Mouse (Mus musculus) small intestine, adult 2 months (tissue): ENCODE measurements around the gene Sema5b. TPM values are rescaled to one million over a fixed set of nuclear protein-coding genes. Genes with fewer than 3 reads are reported as not detected.

Experiments used
- H3K27ac ChIP-seq: fragments of 200-500 bp; 2 replicates; pipeline ENCODE4 v1.5.1; 2012; ENCODE audit warnings: low read depth, low read length, control low read depth, inconsistent platforms; ENCODE audit not compliant: insufficient read depth
- H3K27me3 ChIP-seq: fragments of 200-500 bp; 2 replicates; pipeline ENCODE4 v1.6.1; 2012; ENCODE audit warnings: mild to moderate bottlenecking, moderate library complexity, low read length, inconsistent platforms; ENCODE audit not compliant: control insufficient read depth, insufficient read depth
- H3K36me3 ChIP-seq: fragments of 200-500 bp; 2 replicates; pipeline ENCODE4 v1.6.1; 2012; ENCODE audit warnings: mild to moderate bottlenecking, low read length, control low read depth, inconsistent platforms; ENCODE audit not compliant: control insufficient read depth, insufficient read depth
- H3K4me1 ChIP-seq: fragments of 200-500 bp; 2 replicates; pipeline ENCODE4 v1.6.1; 2012; ENCODE audit warnings: low read length, inconsistent platforms, mixed read lengths; ENCODE audit not compliant: control insufficient read depth, insufficient read depth, insufficient read length
- H3K4me3 ChIP-seq: fragments of 200-500 bp; 2 replicates; pipeline ENCODE4 v1.5.1; 2012; ENCODE audit warnings: low read depth, mild to moderate bottlenecking, control low read depth, inconsistent platforms, low read length, moderate library complexity
- CTCF ChIP-seq: fragments of 200-500 bp; IDR thresholded peaks from 2 replicates; pipeline ENCODE4 v1.5.1; 2012; ENCODE audit warnings: low read depth, mild to moderate bottlenecking, control low read depth, inconsistent platforms, low read length, moderate library complexity, mixed read lengths; ENCODE audit not compliant: insufficient replicate concordance, insufficient read length; ENCODE audit errors: extremely low read depth
- POLR2A ChIP-seq: fragments of 200-500 bp; IDR thresholded peaks from 2 replicates; pipeline ENCODE4 v1.6.1; 2012; ENCODE audit warnings: low read depth, mild to moderate bottlenecking, control low read depth, inconsistent platforms, low read length, moderate library complexity
- WGBS: fragments of 180-500 bp; shearing (Covaris S2); methylation state at CpG from one replicate; pipeline ENCODE4 v1.1.7; 2018; 5-methylcytosine and 5-hydroxymethylcytosine counted together
- polyA plus RNA-seq: library from polyadenylated mRNA; depleted of rRNA; stranded (reverse); fragments of >200 nt; gene quantifications from 2 replicates; pipeline ENCODE4 v1.2.3, GENCODE M21; 2012; rRNA removed

The Sema5b gene
- polyA plus RNA-seq: 0.46 and 0.49 TPM in 2 replicates

DNA sequence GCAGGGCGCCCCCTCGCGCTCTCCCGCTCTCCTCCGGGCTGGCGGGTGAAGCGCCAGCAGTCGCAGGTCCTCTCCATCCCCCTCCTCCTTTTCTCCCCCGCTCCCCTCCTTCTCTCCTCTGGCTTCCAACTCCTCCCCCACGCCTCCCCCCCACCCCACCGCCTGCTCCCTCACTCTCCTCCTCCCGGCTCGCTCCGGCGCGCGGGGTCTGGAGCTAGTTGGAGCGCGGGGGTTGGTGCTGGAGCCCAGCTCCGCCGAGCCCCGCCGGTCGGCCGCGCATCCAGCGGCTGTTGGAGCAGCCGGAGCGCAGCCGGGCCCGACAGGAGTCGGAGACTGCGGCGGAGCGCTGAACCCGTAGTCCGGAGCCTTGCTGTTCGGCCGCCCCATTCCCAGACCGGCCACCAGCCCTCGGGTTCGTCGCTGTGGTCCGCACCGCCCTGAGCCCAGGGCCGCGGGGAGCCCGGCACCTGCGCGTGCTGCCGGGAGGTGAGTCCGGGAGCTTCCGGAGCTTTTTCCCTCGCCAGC, at the start of gene Sema5b:
Gene Sema5b, plus strand, starts transcription at position 29 of the 525 bp plus-strand sequence.
- 1% methylated on average over 54 of the region's 54 CpGs for WGBS
- TF ChIP-seq POLR2A (no peak), CTCF (no peak)
- Histone ChIP-seq H3K27me3 (peaks cover 26% of the 10 kb centered on the region), H3K4me3 (peak within 1 kb of the TSS; percentile 46), H3K36me3 (no peaks in the 10 kb centered on the region), H3K27ac (no peak within 1 kb of the TSS), H3K4me1 (no peaks in the 10 kb centered on the region)

DNA sequence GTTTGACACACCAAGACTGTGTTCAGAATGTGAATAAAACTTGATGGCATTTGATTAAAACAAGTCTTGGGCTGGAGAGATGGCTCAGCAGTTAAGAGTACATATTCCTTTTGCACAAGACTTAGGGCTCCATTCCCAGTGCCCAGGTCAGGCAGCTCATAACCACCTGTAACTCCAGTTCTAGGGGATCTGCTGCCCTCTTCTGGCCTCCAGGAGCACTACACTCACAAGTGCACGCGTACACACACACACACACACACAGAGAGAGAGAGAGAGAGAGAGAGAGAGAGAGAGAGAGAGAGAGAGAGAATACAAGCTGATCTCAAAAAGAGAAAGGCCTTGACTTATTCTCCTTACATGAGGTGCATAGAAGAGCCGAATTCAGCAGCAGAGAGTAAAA, 40.6 kb upstream of the Sema5b start:
- 96% methylated on average over 3 of the region's 3 CpGs for WGBS
- Histone ChIP-seq H3K4me1 (no peaks in the 10 kb centered on the region), H3K36me3 (no peaks in the 10 kb centered on the region), H3K27me3 (no peaks in the 10 kb centered on the region), H3K27ac (no peak overlapping the region), H3K4me3 (no peak overlapping the region)
- TF ChIP-seq CTCF (no peak), POLR2A (no peak)

DNA sequence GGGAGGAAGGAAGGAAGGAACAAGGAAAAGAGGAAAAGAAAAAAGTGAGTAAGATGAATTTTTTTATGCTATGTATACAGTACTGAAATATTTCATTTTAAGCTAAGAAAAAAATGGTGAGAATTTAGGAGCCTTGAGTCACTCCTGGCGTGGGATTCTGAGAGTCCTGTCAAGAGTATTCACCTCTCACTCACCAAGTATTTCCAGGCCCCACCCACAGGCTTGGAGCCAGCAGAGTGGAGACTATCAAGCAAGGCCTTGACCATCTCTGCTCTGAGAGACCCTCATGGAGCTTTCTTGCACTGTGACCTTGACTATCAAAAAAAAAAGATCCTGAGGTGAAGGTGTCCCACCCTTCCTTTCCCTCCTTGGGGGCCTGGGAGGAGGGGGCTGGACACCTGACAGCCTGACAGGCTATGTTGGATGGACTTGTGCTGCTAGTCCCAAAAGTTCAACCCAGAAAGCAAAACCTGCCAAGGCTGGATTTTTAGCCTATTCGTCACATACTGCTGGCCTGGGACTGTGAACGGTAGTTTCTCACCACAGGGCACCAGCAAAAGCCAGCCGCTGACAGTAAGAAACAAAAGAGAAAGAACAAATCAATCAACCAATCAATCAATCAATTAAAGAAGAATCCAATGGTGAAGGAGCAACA, 39.7 kb upstream of the Sema5b start:
- no peaks in the 10 kb centered on the region for H3K4me1 ChIP-seq
- H3K4me3 ChIP-seq: no peak overlapping the region
- H3K27ac ChIP-seq: no peak overlapping the region
- no peaks in the 10 kb centered on the region for H3K36me3 ChIP-seq
- 74% methylated on average over 4 of the region's 4 CpGs for WGBS
- TF ChIP-seq CTCF: no peak
- no peak for TF ChIP-seq POLR2A
- no peaks in the 10 kb centered on the region for H3K27me3 ChIP-seq

DNA sequence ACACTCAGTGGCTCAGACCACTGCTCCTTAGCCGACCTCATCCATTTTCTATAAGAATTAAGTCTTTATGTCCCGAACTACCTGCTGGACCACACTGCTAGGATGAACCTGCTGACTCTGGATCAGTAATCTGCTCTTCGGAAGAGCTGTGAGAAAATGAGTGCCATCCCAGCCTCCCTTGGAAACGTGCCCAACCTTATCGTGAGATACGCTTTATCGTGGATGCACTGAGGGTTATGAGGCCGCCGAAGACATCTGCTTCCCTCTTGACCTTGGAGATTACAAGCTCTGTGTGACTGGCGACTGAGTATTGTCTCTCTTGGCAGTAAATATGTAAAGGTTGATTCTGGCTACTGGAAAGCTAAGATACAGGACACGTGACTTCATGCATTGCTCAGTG, 38.5 kb upstream of the Sema5b start:
- Histone ChIP-seq H3K27me3 (no peaks in the 10 kb centered on the region), H3K27ac (no peak overlapping the region), H3K4me1 (no peaks in the 10 kb centered on the region), H3K36me3 (no peaks in the 10 kb centered on the region), H3K4me3 (no peak overlapping the region)
- no peak for TF ChIP-seq CTCF
- no peak for TF ChIP-seq POLR2A
- 67% methylated on average over 11 of the region's 11 CpGs for WGBS

DNA sequence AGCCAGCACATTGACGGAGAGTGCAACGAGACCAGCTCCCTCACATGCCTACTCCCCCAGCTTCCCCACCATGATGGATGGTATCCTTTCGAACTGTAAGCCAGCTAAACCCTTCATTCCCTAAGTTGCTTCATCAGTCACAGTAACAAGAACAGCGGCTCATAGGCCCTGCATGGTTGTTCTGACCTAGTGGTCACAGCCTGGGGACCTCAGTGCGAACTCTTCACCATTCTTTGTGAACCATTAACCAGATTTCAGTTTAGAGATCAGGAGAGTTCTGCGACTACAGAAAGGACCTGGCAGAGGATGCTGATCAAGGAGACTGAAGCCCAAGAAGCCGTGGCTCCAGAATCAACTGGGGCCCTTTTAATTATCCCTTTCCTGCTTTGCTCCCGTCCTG, 36.7 kb upstream of the Sema5b start:
- no peak for TF ChIP-seq POLR2A
- WGBS: 86% methylated on average over 8 of the region's 8 CpGs
- Histone ChIP-seq H3K27me3 (no peaks in the 10 kb centered on the region), H3K36me3 (no peaks in the 10 kb centered on the region), H3K4me3 (no peak overlapping the region), H3K4me1 (no peaks in the 10 kb centered on the region), H3K27ac (no peak overlapping the region)

DNA sequence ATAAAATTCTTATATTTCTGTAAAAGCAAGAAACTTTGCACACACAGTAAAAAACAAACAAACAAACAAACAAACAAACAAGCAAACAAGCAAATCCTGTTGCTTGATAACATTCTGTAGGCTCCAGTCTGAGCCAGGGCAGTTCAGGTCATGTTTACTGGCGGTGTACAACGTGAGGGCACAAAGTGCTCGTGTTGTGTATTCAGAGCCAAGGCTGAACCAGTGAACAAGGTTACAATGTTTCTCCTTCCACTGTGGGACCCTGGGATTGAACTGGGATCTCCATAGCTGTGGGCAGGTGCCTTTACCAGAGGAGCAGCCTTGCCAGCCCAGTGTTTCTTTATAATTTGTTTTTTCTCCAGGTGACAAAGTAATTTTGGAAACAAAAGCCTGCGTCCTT, 35.2 kb upstream of the Sema5b start:
- H3K4me3 ChIP-seq: no peak overlapping the region
- no peaks in the 10 kb centered on the region for H3K36me3 ChIP-seq
- no peaks in the 10 kb centered on the region for H3K4me1 ChIP-seq
- no peak overlapping the region for H3K27ac ChIP-seq
- WGBS: 79% methylated on average over 4 of the region's 4 CpGs
- no peaks in the 10 kb centered on the region for H3K27me3 ChIP-seq
- no peak for TF ChIP-seq POLR2A
- no peak for TF ChIP-seq CTCF

DNA sequence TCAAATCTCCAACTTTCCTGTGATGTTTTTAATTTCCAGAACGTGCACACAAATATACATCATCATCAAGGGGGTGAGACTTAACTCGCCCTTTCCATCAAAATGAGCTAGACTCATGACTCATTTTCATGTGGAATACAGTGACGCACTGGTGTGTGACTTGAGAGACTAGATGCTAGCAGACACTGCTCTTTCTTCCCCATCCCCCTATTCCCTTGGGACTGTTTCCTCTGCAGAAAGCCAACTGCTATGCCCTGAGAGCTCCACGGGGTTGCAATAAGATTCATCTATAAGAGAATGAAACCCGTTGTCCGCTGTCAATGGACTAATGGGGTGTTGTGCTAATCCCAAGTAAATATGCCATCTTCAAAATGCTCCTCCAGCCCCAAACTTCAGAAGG, 32.4 kb upstream of the Sema5b start:
- TF ChIP-seq POLR2A: no peak
- no peak for TF ChIP-seq CTCF
- Histone ChIP-seq H3K4me1 (no peaks in the 10 kb centered on the region), H3K27ac (no peak overlapping the region), H3K36me3 (no peaks in the 10 kb centered on the region), H3K4me3 (no peak overlapping the region), H3K27me3 (no peaks in the 10 kb centered on the region)
- WGBS: 86% methylated on average over 6 of the region's 6 CpGs
